Mouse (Mus musculus): ENCODE data around the gene Hibadh.

Hibadh gene

DNA sequence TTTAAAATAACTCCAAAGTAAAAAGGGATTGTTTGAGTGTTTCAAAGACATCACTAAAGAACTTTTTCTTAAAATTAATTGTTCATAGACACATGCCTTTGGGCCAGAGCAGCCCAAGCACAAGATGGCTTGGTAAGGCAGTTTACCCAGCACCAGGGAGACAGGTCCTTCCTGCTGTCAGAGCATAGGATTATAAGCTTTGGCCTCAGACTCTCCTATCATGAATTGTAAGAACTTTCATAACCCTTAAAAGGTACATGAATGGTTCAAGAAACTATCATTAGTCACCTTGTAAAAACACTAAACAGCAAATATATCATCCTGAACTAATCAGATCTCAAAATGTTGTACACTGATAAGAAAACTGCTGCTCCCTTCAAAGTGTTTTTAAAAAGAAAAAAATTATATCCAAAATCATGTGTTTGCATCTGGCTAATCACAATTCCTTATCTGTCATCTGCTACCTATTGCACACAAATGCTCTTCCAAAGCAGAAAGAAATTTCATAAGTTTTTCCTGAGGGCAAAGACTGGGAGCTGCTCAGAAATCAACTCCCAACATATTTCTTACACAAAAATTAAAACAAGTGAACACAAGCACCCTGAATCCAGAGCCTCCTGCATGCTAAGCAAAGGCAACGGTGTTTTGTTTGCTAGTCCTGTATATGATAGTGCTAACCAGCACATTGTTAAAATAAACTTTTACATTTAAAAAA is 1.6 kb downstream of the Hibadh start:
- DNase-seq (ENCODE audit: low spot score), result no peak

DNA sequence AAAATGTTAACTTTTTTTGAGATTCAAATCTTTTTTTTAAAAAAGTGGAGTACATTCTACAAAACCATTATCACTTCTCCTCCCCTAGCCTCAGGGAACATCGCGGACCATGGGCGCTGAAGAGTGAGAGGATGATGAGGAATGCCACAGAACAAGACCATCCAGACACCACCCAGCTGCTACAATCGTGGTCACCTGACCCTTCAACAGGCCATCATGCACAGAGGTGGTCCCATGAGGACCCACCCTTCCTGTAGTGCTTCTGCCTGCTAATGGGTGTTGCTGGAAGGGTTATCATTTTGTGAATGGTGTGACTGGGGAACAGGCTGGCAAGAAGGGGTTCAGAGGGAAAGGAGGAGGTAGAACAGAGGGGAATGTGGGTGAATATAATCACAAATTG is 2.9 kb downstream of the Hibadh start:
- no peak for DNase-seq (ENCODE audit: low spot score)

DNA sequence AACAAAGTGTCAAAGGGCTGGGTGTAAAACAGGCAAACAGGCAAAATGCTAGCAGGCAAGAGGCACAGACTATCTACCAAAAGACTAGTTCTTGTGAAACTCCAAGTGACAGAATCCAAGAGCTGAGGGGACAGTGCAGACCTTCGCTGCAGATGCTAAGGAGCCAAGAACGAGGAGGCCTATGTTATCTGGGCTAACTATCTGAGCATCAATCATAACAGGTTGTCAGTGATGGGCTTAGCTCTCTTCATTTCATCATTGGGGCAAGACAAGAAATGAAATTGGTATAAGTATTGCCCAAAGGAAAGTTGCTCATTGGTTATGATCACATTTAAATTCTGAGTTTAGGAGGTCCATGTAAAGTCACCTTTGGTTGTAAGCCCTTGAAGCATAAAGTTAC is 4.8 kb downstream of the Hibadh start:
- no peak for DNase-seq (ENCODE audit: low spot score)

DNA sequence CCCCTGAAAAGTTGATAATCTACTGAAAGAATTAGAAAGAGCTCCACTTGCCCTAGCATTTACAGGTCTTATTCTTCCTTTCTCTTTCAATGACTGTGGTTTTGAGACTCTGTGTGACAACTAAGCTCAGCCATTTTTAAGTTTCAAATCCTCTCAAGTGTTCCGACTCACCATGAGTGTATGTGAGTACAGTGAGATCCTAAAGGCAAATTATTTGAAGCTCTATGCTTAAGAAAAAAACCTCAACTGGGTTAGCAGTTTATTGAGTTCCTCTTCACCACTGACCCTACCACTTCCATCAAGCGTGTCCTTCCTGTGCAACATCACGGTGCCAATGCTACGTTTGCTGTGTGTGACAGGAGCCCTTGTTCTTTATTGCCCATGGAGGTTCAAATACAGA is 9.6 kb downstream of the Hibadh start:
- DNase-seq (ENCODE audit: low spot score), result no peak

DNA sequence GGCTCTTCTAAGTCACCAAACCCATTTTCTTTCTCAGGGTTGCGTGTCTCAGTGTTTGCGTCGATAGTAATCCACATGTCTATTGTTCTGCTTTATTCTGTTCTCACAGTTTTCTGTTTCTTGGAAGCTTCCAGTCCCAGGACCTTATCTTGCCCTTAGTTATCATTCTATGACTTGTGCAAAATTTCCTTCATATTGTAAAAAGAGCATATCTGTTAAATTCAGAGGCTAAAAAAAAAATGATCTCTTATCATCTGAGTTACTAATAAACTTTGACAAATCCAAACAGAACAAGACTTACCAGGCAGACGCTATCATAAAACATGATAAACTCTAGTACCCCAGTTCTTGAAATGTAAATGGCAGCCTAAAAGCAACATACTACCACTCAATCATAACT is 11.0 kb downstream of the Hibadh start:
- no peak for DNase-seq (ENCODE audit: low spot score)

DNA sequence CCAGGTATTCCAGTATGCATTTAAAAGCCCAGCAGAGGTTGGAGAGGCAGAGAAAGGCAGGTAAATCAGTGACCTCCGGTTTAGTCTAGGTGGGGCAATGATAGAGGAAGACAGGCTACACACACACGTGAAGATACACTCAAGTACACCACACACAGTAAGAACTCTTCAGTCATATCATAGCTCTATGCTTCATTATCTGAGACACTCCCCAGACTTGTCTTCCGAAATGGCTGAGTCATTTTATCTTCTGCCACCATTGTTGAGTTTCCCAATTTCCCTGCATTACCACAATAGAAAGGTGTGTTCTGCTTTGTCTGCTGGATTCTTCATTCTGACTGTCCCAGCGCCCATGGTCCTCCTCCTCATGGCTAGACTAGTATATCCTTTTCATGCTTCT is 13.5 kb downstream of the Hibadh start:
- no peak for DNase-seq (ENCODE audit: low spot score)

- no peak for DNase-seq (ENCODE audit: low spot score)
Measured at GRCm38 (mm10) chr6:52623741-52624140, 16.4 kb downstream of the Hibadh start.

DNA sequence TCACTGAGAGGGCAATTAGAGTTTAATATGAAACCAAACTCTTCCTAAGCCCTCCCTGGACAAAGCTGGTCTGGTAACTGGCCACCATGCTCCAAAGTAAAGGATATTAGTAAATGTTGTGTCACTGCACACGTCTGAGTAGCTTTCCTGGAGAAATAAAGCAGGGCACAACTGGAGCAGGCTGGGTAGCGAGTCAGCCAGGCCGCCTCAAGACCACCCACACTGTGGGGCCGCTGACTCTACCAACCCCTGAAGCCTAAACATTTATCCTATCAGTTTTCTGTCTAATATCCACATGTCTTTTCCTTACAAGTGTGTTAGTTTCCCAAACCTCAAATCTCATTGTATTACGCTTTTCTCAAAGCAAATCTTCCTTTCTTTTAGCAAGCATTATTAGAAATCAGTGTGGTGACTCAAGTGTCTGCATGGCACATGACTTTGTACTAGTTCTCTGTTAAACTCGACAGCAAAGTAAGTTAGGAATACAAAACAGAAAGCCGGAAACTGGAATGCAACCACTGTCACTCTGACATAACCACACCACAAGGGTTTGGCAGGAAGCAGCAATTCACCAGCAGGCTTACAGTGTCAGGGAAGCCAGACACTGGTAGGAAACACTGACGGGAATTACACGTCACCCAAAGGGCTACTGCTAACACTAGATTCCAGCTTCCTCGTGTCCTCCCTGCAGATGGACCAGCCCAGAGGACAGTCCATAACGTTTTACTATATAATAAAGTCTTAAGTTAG is 18.3 kb downstream of the Hibadh start:
- DNase-seq (ENCODE audit: low spot score), result no peak

DNA sequence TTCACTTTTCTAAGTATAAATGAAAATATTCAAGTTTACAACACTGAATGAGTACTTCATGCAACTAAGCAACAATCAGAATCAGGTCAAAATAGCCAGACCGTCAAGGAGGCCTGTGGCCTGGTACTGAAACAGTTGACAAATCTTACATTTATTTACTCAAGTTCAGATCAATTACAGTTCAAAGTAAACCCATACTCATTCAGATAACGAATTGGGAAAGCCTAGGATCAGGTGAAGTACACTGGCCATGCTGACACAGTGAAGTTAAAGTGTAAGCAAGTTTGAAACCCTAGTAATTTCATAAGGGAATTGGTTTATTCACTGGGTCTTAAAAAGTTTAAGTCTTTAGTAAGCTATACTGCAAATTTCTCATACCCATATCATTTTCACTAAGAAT is 20.1 kb downstream of the Hibadh start:
- no peak for DNase-seq (ENCODE audit: low spot score)

DNA sequence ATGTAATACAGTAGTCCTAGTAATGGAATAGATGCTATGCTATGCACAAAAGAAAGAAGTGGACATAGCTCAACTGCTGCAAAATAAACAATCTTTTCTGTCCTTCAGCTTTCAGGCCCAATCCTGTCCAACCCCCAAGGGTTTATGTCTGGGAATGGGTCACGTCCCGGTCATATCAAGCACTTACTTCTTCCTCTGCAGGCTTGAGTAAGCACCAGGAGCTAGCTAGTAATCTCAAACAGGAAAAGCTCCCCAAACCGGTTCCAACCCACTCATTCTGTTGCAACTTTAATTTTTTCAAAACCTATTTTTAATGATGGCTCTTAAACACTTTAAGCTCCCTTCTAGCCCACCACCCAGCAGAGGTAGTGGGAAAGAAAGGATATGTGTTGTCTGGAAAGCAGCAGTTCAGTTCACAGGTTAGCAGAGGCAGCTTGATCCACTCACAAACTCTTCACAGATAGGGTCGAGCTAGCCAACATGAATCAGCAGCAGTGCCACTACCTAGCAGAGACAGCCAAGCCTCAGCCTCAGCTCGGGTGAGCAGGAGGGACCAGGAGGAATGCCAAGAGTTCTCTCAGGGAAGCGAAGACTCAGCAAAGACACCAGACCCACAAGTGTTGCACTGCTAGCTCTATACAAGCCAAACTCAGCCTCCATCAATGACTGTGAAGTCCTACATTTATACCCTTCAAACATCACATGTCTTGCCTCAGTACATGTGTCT is 30.4 kb downstream of the Hibadh start:
- no peak for DNase-seq (ENCODE audit: low spot score)

- no peak for DNase-seq (ENCODE audit: low spot score)
Measured at GRCm38 (mm10) chr6:52608121-52608520, 32.1 kb downstream of the Hibadh start.

DNA sequence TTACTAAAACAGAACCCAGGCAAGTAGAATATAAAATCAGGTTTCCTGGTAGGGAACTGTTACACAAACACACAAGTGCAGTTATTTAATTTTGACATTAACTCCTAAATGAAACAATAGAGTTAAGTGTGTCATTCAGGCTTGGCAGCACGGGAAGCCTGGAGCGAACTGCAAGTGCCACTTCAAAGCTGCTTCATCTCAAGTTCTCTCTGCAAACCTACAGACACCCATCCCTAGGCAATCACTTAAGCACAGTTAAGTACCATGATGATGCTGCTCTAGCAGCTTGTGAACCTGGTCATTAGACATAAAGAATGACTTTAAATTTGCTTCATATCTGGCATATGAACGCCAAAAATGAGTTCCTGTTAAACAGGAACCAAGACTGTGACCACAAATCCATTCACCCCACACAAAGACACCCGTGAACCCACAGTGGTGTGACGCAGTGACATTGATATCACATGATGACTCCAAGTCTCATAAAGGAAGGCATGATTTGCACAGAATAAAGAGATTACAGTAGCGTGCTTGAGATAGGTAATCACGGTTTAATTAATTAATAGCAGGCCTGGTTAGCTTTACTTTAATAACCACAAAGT is 33.3 kb downstream of the Hibadh start:
- DNase-seq (ENCODE audit: low spot score), result no peak

GRCm38 (mm10) chr6:52601706-52602642 is 38.2 kb downstream of the Hibadh start:
- no peak for DNase-seq (ENCODE audit: low spot score)

DNA sequence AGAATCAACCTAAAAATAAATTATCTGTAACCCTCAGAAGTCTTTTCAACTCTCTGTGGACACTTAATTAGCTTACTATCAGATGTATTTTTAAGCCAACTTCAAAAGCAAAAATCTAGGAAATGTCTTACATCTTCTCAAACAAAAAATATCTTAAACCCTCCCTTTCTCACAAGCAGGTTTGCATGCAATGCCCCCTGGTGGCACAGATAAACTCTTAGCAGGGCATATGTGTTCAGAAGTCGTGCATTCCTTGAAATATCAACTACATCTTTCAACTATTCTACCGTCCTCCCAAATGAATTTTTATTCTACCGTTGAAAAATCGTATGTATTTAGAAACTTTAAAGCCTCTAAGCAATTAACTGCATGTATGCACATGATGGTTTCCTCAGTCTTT is 39.1 kb downstream of the Hibadh start:
- DNase-seq (ENCODE audit: low spot score), result no peak

DNA sequence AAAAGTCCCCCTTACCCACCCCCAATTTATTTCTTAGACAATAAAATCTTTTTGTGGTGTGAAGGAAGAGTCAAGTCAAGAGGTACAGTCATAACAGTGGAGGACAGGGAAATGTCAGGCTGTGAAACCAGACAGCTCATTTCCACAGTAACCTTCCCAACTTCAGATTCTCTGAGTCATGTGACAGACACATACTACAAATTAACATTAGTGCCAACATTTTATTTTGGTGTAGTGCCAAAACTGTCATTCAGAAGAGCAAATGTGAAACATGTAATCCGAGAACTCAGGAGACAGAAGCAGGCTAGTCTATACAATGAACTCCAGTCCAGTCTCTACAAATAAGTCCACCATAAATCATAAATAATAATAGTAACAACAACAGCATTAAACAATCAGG is 45.4 kb downstream of the Hibadh start:
- DNase-seq (ENCODE audit: low spot score), result no peak

GRCm38 (mm10) chr6:52586564-52586963 is 53.6 kb downstream of the Hibadh start:
- DNase-seq (ENCODE audit: low spot score), result no peak

- DNase-seq (ENCODE audit: low spot score), result no peak
Measured at GRCm38 (mm10) chr6:52584383-52584782, 55.8 kb downstream of the Hibadh start.

DNA sequence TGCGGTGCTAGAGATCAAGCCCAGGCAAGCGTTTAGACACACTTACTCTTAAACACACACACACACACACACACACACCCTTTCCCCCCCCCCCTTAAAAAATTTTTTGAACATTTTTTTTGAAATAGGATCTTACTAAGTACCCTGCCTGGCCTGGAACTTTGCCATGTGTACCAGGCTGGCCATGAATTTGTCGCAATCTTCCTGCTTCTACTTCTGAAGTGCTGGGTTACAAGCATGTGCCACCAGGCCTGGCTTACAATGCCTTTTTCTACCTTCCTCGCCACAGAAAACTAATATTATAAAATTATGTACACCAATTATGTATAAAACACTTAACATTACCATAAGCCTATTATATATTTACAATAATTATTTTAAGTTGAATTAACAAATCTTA is 59.1 kb downstream of the Hibadh start:
- DNase-seq (ENCODE audit: low spot score), result no peak

GRCm38 (mm10) chr6:52578322-52578721 is 61.9 kb downstream of the Hibadh start:
- DNase-seq (ENCODE audit: low spot score), result peak; percentile 4

- no peak for DNase-seq (ENCODE audit: low spot score)
Measured at GRCm38 (mm10) chr6:52577270-52577669, 62.9 kb downstream of the Hibadh start.

GRCm38 (mm10) chr6:52568706-52569105 is 71.5 kb downstream of the Hibadh start:
- no peak for DNase-seq (ENCODE audit: low spot score)
